Mouse (Mus musculus) adipose tissue, adult 10 weeks (tissue): ENCODE results near the gene Gm8271. TPM values are rescaled to one million over a fixed set of nuclear protein-coding genes. Genes with fewer than 3 reads are reported as not detected.

Source experiments
- polyA plus RNA-seq: library from polyadenylated mRNA; stranded (reverse); fragments of 350-450 nt; fragmentation: Illumina TruSeq; extraction: RNeasy Lipid Tissue Mini Kit (QIAGEN cat#74804); gene quantifications from one replicate; pipeline ENCODE4 v1.2.3, GENCODE M21; 2014; ENCODE audit warnings: low read depth, low replicate concordance

Gm8271 gene
- polyA plus RNA-seq: not detected

GRCm38 (mm10) chr14:5185493-5185892 lies at the start of gene Gm8271:
Gene Gm8271, plus strand, starts transcription at chr14:5185793.

DNA sequence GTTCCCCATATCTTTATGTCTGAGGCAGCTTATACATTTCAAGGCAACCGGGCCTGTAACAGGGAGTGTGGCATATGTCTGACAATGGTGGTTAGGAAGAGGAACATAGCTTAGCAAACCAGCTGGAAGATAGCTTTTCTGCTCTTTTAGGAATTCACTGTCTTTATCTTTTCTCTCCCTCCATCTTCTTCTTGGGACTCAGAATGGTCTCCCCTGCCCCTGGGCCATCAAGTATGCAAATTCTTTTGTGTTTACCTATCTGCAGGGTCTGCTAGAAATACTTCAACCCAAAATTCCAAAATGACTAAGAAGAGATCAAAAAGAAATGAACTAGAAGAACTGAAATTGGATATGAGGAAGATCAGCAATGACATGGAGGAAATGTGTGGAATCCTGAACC lies 21.4 kb upstream of the Gm8271 start, which contains the start of gene Gm3317:
Gene Gm3317, plus strand, starts transcription at position 301 of the 400 bp plus-strand sequence.

Other genes with a start within 250 kb of the Gm8271 start
- not detected for gene Gm8297, start 201.9 kb upstream of the Gm8271 start, polyA plus RNA-seq
- gene Gm3298, start 169.9 kb upstream of the Gm8271 start, polyA plus RNA-seq: not detected
- gene 4930555G01Rik, start 135.2 kb upstream of the Gm8271 start, polyA plus RNA-seq: not detected
- 0.53 TPM for gene Gm8281, start 114.8 kb upstream of the Gm8271 start, polyA plus RNA-seq
- gene Gm8279, start 54.3 kb upstream of the Gm8271 start, polyA plus RNA-seq: not detected
- not detected for gene Gm3317, start 21.3 kb upstream of the Gm8271 start, polyA plus RNA-seq
- gene Gm3526, start 74.8 kb downstream of the Gm8271 start, polyA plus RNA-seq: not detected
- not detected for gene Gm3542, start 149.1 kb downstream of the Gm8271 start, polyA plus RNA-seq
- not detected for gene Gm3500, start 203.3 kb downstream of the Gm8271 start, polyA plus RNA-seq